Mouse (Mus musculus): ENCODE data around the gene Klc1. TPM values are rescaled to one million over a fixed set of nuclear protein-coding genes. Genes with fewer than 3 reads are reported as not detected.
"Not testable (repeated sequence)": the region's sequence is repeated elsewhere in the genome, so short reads cannot be mapped to it uniquely, and the experiment has no call there.

Klc1 gene
- polyA plus RNA-seq, 1 experiment from 2014 or later = 95.5 TPM

DNA sequence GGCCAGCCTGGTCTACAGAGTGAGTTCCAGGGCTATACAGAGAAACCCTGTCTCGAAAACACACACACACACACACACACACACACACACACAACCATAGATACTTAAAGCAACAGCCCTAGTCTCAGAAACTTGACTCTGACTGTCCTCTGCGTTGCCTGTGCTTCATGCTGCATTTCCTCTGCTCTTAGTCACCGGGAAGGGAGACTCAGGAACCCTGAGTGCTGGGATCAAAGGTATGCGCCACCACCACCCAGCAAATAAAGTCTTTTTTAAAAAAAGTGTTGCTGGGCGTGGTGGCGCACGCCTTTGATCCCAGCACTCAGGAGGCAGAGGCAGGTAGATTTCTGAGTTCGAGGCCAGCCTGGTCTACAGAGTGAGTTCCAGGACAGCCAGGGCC lies 22.0 kb upstream of the Klc1 start:
- H3K4me2 ChIP-seq (ENCODE audit: low read depth, severe bottlenecking) = not testable (repeated sequence)

DNA sequence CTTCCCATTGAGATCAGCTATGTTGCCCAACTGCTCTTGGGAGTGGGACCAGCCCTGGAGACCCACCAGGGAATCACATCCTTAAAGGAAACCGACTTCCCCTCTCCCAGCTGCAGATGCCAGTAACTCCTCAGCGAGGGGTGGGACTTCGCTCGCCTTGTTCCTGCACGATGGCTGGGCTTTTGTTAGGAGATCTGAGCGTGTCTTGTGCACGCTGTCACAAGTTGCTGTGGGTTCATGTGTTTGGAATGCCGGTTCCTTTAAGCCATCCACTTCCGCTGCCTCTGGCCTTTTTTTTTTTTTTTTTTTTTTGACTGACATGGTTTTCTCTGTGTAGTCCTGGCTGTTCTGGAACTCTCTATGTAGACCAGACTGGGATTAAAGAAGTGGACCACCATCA lies 21.3 kb upstream of the Klc1 start:
- H3K27me3 ChIP-seq (ENCODE audit: control insufficient read depth, insufficient read depth, low read length) = no peaks in the 10 kb centered on the region
- DNase-seq (ENCODE audit: low spot score) (no peak), ATAC-seq (ENCODE audit: insufficient number of reproducible peaks, low FRiP score, low TSS enrichment, low read depth) (no peak)
- H3K4me3 ChIP-seq (ENCODE audit: low read depth, low read length) = no peak overlapping the region
- H3K4me2 ChIP-seq (ENCODE audit: low read depth, severe bottlenecking) = no peak overlapping the region
- no peaks in the 10 kb centered on the region for H3K4me1 ChIP-seq (ENCODE audit: control insufficient read depth, insufficient read depth, low read length)
- no peak overlapping the region for H3K27ac ChIP-seq (replicated peaks; ENCODE audit: low read depth, low read length)
- H3K9ac ChIP-seq (ENCODE audit: low read length) = no peak overlapping the region
- 70% methylated on average over 9 of the region's 9 CpGs for WGBS
- H3K9me3 ChIP-seq (ENCODE audit: control insufficient read depth, low read length) = no peaks in the 10 kb centered on the region
- H3K36me3 ChIP-seq (ENCODE audit: control insufficient read depth, insufficient read depth, low read length) = no peaks in the 10 kb centered on the region

More for the DNA sequence above, 22.0 kb upstream of the Klc1 start:
- H3K27me3 ChIP-seq (ENCODE audit: control insufficient read depth, insufficient read depth, low read length); DNase-seq (ENCODE audit: low spot score); H3K4me1 ChIP-seq (ENCODE audit: control insufficient read depth, insufficient read depth, low read length); H3K4me3 ChIP-seq (ENCODE audit: low read depth, low read length); H3K9ac ChIP-seq (ENCODE audit: low read length); ATAC-seq (ENCODE audit: insufficient number of reproducible peaks, low FRiP score, low TSS enrichment, low read depth); H3K36me3 ChIP-seq (ENCODE audit: control insufficient read depth, insufficient read depth, low read length); H3K9me3 ChIP-seq (ENCODE audit: control insufficient read depth, low read length); H3K27ac ChIP-seq (replicated peaks; ENCODE audit: low read depth, low read length): not testable (repeated sequence)
- 89% methylated on average over 8 of the region's 8 CpGs for WGBS

DNA sequence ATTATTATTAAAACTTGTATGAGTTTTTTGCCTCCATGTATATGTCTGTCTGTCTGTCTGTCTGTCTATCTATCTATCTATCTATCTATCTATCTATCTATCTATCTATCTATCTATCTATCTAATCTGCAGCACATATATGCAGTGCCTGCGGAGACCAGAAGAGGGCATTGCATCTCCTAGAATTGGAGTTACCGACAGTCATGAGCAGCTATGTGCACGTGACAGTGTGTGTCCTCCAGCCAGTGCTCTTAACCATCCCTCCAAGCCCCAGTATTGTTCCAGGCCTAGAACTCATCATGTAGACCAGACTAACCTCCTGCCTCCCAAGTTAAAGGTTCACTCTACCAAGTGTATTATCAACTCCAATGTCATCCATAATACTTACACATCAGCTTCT lies 19.9 kb upstream of the Klc1 start:
- Histone ChIP-seq H3K4me3 (ENCODE audit: low read depth, low read length) (no peak overlapping the region), H3K9me3 (ENCODE audit: control insufficient read depth, low read length) (no peaks in the 10 kb centered on the region), H3K4me2 (ENCODE audit: low read depth, severe bottlenecking) (no peak overlapping the region), H3K27me3 (ENCODE audit: control insufficient read depth, insufficient read depth, low read length) (no peaks in the 10 kb centered on the region), H3K36me3 (ENCODE audit: control insufficient read depth, insufficient read depth, low read length) (no peaks in the 10 kb centered on the region), H3K27ac (replicated peaks; ENCODE audit: low read depth, low read length) (no peak overlapping the region), H3K9ac (ENCODE audit: low read length) (no peak overlapping the region), H3K4me1 (ENCODE audit: control insufficient read depth, insufficient read depth, low read length) (no peaks in the 10 kb centered on the region)
- WGBS = 13% methylated on average over 3 of the region's 3 CpGs
- ATAC-seq (ENCODE audit: insufficient number of reproducible peaks, low FRiP score, low TSS enrichment, low read depth) = no peak
- DNase-seq (ENCODE audit: low spot score) = peak; percentile 70

DNA sequence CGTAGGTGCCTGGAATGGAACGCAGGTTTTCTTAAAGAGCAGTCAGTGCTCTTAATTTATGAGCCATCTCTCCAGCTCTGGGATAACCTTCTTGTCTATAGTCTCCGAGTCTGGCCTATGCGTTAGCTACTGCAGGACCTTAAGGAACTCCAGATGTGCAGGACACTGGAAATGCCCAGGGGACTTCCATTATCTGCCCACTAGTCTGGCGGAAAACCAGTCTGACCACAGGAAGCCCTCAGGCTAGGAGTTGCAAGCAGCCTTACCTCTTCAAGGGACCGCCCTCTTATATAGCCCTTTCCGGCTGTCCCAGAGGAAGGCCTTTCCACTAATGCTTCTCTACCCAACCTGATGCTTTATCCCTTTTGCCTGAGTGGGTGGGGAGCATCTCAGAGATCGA lies 17.3 kb upstream of the Klc1 start:
- ATAC-seq (ENCODE audit: insufficient number of reproducible peaks, low FRiP score, low TSS enrichment, low read depth) = no peak

DNA sequence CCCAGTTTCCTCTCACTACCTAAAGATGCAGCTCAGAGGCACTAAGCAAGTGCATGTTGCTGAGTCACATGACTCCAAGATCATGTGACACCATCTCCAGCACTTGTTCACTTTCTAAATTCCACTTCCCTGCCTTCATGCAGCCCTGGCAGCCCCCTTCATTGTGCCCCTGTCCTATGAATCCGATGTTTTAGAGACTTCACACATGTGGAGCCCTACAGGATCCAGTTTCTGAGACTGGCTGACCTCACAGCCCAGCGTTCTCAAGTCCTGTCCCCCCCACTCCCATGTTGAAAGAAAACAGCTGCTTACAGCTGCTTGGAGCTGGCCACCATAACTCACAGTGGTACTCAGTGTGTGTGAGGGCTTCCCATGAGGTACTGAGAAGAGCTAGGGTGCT lies 15.2 kb upstream of the Klc1 start:
- no peaks in the 10 kb centered on the region for H3K36me3 ChIP-seq (ENCODE audit: control insufficient read depth, insufficient read depth, low read length)
- no peaks in the 10 kb centered on the region for H3K27me3 ChIP-seq (ENCODE audit: control insufficient read depth, insufficient read depth, low read length)
- ATAC-seq (ENCODE audit: insufficient number of reproducible peaks, low FRiP score, low TSS enrichment, low read depth) (no peak), DNase-seq (ENCODE audit: low spot score) (no peak)
- H3K4me2 ChIP-seq (ENCODE audit: low read depth, severe bottlenecking) = no peak overlapping the region
- no peak overlapping the region for H3K27ac ChIP-seq (replicated peaks; ENCODE audit: low read depth, low read length)
- H3K9me3 ChIP-seq (ENCODE audit: control insufficient read depth, low read length) = no peaks in the 10 kb centered on the region
- H3K9ac ChIP-seq (ENCODE audit: low read length) = no peak overlapping the region
- H3K4me3 ChIP-seq (ENCODE audit: low read depth, low read length) = no peak overlapping the region
- H3K4me1 ChIP-seq (ENCODE audit: control insufficient read depth, insufficient read depth, low read length) = 0 out of 2 replicates have a peak, but pooled peaks cover 3% of the 10 kb centered on the region
- WGBS = 71% methylated on average over 2 of the region's 2 CpGs

More for the DNA sequence above, 17.3 kb upstream of the Klc1 start:
- Histone ChIP-seq H3K9me3 (ENCODE audit: control insufficient read depth, low read length) (no peaks in the 10 kb centered on the region), H3K9ac (ENCODE audit: low read length) (no peak overlapping the region), H3K4me1 (ENCODE audit: control insufficient read depth, insufficient read depth, low read length) (0 out of 2 replicates have a peak, but pooled peaks cover 1% of the 10 kb centered on the region), H3K36me3 (ENCODE audit: control insufficient read depth, insufficient read depth, low read length) (no peaks in the 10 kb centered on the region), H3K4me2 (ENCODE audit: low read depth, severe bottlenecking) (no peak overlapping the region), H3K4me3 (ENCODE audit: low read depth, low read length) (no peak overlapping the region), H3K27me3 (ENCODE audit: control insufficient read depth, insufficient read depth, low read length) (no peaks in the 10 kb centered on the region), H3K27ac (replicated peaks; ENCODE audit: low read depth, low read length) (no peak overlapping the region)
- no peak for DNase-seq (ENCODE audit: low spot score)
- 42% methylated on average over 8 of the region's 8 CpGs for WGBS

DNA sequence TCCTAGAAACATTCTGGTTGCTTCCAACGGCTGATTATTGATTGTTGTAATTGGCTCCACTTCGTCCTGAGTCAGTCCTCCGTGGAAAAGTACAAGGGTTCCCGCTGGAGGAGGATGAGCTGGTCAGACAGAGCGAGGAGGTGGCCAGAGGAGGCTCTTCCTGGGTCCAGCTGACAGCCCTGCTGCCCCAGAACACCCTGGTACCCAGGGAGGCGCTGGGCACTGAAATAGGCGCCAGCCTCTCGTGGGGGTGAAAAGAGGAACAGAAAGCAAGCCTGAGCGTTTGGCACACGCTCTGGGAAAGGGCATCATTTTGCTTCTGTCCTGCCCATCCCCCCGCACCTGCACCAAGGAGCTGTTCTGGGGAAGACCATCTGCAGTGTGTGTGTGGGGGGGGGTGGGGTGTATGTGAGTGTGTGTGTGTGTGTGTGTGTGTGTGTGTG lies 14.6 kb upstream of the Klc1 start:
- WGBS = 85% methylated on average over 11 of the region's 11 CpGs
- Histone ChIP-seq H3K9ac (ENCODE audit: low read length) (no peak overlapping the region), H3K27me3 (ENCODE audit: control insufficient read depth, insufficient read depth, low read length) (no peaks in the 10 kb centered on the region), H3K27ac (replicated peaks; ENCODE audit: low read depth, low read length) (no peak overlapping the region), H3K9me3 (ENCODE audit: control insufficient read depth, low read length) (no peaks in the 10 kb centered on the region), H3K4me3 (ENCODE audit: low read depth, low read length) (no peak overlapping the region), H3K36me3 (ENCODE audit: control insufficient read depth, insufficient read depth, low read length) (no peaks in the 10 kb centered on the region), H3K4me1 (ENCODE audit: control insufficient read depth, insufficient read depth, low read length) (0 out of 2 replicates have a peak, but pooled peaks cover 3% of the 10 kb centered on the region), H3K4me2 (ENCODE audit: low read depth, severe bottlenecking) (no peak overlapping the region)
- DNase-seq (ENCODE audit: low spot score) (no peak), ATAC-seq (ENCODE audit: insufficient number of reproducible peaks, low FRiP score, low TSS enrichment, low read depth) (no peak)

DNA sequence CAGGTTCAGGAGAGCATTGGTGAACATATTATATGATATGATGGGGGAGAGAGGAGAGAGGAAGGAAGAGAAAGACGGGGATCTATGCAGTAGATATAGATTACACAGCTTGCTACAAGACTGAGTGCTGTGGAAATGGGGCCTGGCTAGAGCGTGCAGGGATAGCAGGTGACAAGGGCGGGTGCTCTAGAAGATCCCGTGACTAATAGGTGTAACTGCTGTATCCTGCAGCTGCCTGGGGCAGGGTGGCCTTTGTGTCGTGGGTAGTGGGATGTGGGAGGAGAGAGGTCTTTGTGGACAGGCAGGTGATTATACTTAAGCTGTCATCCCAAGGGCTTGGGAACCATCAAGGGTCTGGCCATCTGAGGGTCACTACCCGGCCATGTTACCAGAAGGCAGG lies 13.4 kb upstream of the Klc1 start:
- ATAC-seq (ENCODE audit: insufficient number of reproducible peaks, low FRiP score, low TSS enrichment, low read depth) = no peak

DNA sequence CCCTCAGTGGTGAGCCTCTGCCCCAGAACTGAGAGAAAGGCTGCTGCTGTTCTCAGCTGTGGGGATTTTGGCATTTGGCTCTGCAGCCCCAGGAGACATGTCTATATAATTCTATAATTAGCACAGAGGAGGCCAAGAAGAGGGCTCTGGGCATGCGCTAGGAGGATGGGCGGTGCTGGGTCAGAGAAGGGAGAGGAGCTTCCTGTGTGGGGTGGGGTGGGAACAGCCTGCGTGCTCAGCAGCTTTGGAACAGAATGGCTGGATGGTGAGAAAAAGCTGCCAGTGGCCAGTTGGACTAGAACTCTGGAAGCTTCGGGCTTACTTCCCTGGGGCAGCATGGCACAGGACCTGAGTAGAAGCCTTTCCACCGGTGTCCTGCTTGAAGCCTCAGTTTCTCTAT lies 12.6 kb upstream of the Klc1 start:
- ATAC-seq (ENCODE audit: insufficient number of reproducible peaks, low FRiP score, low TSS enrichment, low read depth) = no peak

More for the DNA sequence above, 13.4 kb upstream of the Klc1 start:
- Histone ChIP-seq H3K27me3 (ENCODE audit: control insufficient read depth, insufficient read depth, low read length) (no peaks in the 10 kb centered on the region), H3K4me1 (ENCODE audit: control insufficient read depth, insufficient read depth, low read length) (0 out of 2 replicates have a peak, but pooled peaks cover 3% of the 10 kb centered on the region), H3K9ac (ENCODE audit: low read length) (no peak overlapping the region), H3K9me3 (ENCODE audit: control insufficient read depth, low read length) (no peaks in the 10 kb centered on the region), H3K27ac (replicated peaks; ENCODE audit: low read depth, low read length) (no peak overlapping the region), H3K4me3 (ENCODE audit: low read depth, low read length) (no peak overlapping the region), H3K4me2 (ENCODE audit: low read depth, severe bottlenecking) (no peak overlapping the region), H3K36me3 (ENCODE audit: control insufficient read depth, insufficient read depth, low read length) (no peaks in the 10 kb centered on the region)
- no peak for DNase-seq (ENCODE audit: low spot score)
- WGBS = 71% methylated on average over 6 of the region's 6 CpGs

DNA sequence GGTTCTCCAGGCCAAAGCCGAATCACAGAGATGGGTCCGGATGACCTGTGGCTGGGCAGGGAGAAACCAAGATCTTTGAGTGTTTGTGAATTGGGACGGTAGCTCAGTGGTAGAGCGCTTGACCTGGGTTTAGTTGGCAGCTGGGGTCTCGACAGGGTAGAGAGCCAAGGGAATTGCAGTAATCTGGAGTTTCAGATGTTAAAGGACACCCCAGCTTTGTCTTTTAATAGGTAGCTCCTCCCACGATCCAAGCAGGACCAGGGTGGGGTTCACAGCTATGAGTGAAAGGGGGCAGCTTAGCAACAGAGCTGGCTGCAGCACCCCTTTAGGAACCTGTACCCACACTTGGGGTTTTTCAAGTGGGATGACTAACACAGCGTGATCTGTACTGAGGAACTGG lies 11.2 kb upstream of the Klc1 start:
- H3K9ac ChIP-seq (ENCODE audit: low read length) = no peak overlapping the region
- DNase-seq (ENCODE audit: low spot score) (no peak), ATAC-seq (ENCODE audit: insufficient number of reproducible peaks, low FRiP score, low TSS enrichment, low read depth) (no peak)
- H3K36me3 ChIP-seq (ENCODE audit: control insufficient read depth, insufficient read depth, low read length) = no peaks in the 10 kb centered on the region
- H3K9me3 ChIP-seq (ENCODE audit: control insufficient read depth, low read length) = no peaks in the 10 kb centered on the region
- H3K27ac ChIP-seq (replicated peaks; ENCODE audit: low read depth, low read length) = no peak overlapping the region
- H3K4me2 ChIP-seq (ENCODE audit: low read depth, severe bottlenecking) = no peak overlapping the region
- H3K4me3 ChIP-seq (ENCODE audit: low read depth, low read length) = no peak overlapping the region
- 81% methylated on average over 7 of the region's 7 CpGs for WGBS
- H3K4me1 ChIP-seq (ENCODE audit: control insufficient read depth, insufficient read depth, low read length) = 0 out of 2 replicates have a peak, but pooled peaks cover 3% of the 10 kb centered on the region
- no peaks in the 10 kb centered on the region for H3K27me3 ChIP-seq (ENCODE audit: control insufficient read depth, insufficient read depth, low read length)

More for the DNA sequence above, 12.6 kb upstream of the Klc1 start:
- Histone ChIP-seq H3K4me2 (ENCODE audit: low read depth, severe bottlenecking) (no peak overlapping the region), H3K36me3 (ENCODE audit: control insufficient read depth, insufficient read depth, low read length) (no peaks in the 10 kb centered on the region), H3K4me3 (ENCODE audit: low read depth, low read length) (no peak overlapping the region), H3K9me3 (ENCODE audit: control insufficient read depth, low read length) (no peaks in the 10 kb centered on the region), H3K9ac (ENCODE audit: low read length) (no peak overlapping the region), H3K27ac (replicated peaks; ENCODE audit: low read depth, low read length) (no peak overlapping the region), H3K27me3 (ENCODE audit: control insufficient read depth, insufficient read depth, low read length) (no peaks in the 10 kb centered on the region), H3K4me1 (ENCODE audit: control insufficient read depth, insufficient read depth, low read length) (0 out of 2 replicates have a peak, but pooled peaks cover 3% of the 10 kb centered on the region)
- WGBS = 72% methylated on average over 5 of the region's 5 CpGs
- no peak for DNase-seq (ENCODE audit: low spot score)

Measured in limb, embryonic 11.5 days (tissue).